Mouse (Mus musculus): ENCODE results near the gene Fto. TPM values are rescaled to one million over a fixed set of nuclear protein-coding genes. Genes with fewer than 3 reads are reported as not detected.

The Fto gene
- polyA plus RNA-seq, 1 experiment from 2014 or later = 120 TPM

- no peak overlapping the region for H3K4me2 ChIP-seq
- ATAC-seq (ENCODE audit: low read depth) = no peak
- 0 out of 2 replicates have a peak, but pooled peaks cover 3% of the 10 kb centered on the region for H3K36me3 ChIP-seq
- H3K4me3 ChIP-seq = no peak overlapping the region
- no peaks in the 10 kb centered on the region for H3K27me3 ChIP-seq
- H3K27ac ChIP-seq (replicated peaks) = no peak overlapping the region
- no peaks in the 10 kb centered on the region for H3K9me3 ChIP-seq
- H3K9ac ChIP-seq = no peak overlapping the region
- 90% methylated on average over 5 of the region's 5 CpGs for WGBS
- peaks cover 25% of the 10 kb centered on the region for H3K4me1 ChIP-seq (replicated peaks)
These were observed 132.7 kb downstream of the Fto start for GRCm38 (mm10) chr8:91446008-91446407.

DNA sequence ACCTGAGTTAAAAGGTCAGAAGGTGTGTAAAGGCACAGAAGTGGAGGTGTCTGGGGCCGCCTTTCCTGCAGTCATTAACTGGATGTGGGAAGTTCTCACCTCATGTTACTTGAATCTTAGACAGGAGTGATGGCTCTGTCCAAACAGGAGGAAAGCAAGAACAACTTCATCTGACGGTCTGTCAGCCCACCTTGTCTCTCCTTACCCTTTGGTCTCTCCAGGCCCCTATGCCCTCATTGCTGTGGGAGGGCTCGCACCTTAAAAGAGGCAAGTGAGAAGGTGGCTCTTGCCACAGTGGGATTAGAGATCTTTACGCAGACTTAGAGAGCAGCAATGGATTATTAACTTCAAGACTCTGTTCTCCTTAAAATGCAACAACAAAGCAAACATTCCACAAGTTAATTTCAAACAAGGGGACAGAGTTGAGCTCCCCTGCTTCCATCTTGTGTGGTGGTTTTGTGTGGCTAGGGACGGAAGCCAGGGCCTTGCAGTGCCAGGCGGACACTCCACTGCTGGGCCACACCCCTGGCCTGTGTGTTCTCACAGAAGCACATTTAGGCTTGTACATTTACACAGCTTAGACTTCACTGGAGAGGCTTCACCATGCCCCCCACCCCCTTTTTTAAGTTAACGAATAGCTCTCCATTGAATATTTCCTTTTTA lies 135.5 kb downstream of the Fto start:
- 93% methylated on average over 7 of the region's 7 CpGs for WGBS
- Histone ChIP-seq H3K27ac (replicated peaks) (no peak overlapping the region), H3K4me1 (replicated peaks) (peaks cover 25% of the 10 kb centered on the region), H3K36me3 (no peaks in the 10 kb centered on the region), H3K9me3 (no peaks in the 10 kb centered on the region), H3K4me2 (no peak overlapping the region), H3K9ac (no peak overlapping the region), H3K4me3 (no peak overlapping the region), H3K27me3 (no peaks in the 10 kb centered on the region)
- no peak for ATAC-seq (ENCODE audit: low read depth)

DNA sequence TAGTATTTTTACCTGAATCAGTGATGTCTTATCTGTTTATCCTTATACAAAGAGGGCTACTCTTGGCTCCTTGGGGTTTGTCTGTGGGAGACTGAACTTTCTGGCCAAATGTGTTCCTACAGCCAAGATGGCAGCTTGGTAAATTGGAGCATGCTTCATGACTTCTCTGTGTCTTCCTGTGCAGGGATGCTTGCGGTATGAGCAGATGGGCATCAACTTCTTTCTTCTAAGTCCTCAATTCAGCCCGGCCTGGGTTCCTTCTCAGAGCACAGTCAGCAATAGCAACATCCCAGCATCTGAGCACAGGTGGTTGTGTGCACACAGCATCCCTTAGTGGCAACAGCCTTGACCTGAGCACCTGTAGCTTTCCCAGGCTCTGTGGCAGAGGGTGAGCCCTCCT lies 141.6 kb downstream of the Fto start:
- 90% methylated on average over 2 of the region's 2 CpGs for WGBS
- Histone ChIP-seq H3K4me3 (no peak overlapping the region), H3K9ac (no peak overlapping the region), H3K9me3 (no peaks in the 10 kb centered on the region), H3K27ac (replicated peaks) (no peak overlapping the region), H3K4me2 (no peak overlapping the region), H3K36me3 (no peaks in the 10 kb centered on the region), H3K4me1 (replicated peaks) (no peaks in the 10 kb centered on the region), H3K27me3 (no peaks in the 10 kb centered on the region)
- ATAC-seq (ENCODE audit: low read depth) = no peak

DNA sequence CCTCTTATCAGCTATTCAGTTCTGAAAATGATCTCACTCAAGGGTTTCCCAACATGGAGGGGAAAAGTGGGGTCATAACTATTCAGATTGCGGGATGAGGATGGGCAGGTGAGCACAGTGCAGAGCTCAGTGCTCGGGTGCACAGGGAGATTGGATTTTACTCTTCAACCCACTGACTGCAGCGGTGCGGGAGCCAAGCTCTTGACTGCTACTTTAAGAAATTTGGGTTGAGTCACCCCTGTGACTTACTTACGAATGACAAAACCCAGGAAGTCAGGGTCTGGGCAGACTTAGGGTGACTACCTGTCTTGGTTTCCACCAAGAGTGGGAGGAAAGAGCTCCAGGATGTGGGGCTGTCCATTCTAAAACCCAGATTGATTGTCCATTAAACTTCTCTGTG lies 142.3 kb downstream of the Fto start:
- Histone ChIP-seq H3K36me3 (no peaks in the 10 kb centered on the region), H3K4me1 (replicated peaks) (no peaks in the 10 kb centered on the region), H3K27ac (replicated peaks) (no peak overlapping the region), H3K4me2 (no peak overlapping the region), H3K9me3 (no peaks in the 10 kb centered on the region), H3K4me3 (no peak overlapping the region), H3K9ac (no peak overlapping the region), H3K27me3 (no peaks in the 10 kb centered on the region)
- ATAC-seq (ENCODE audit: low read depth) = no peak
- 95% methylated on average over 5 of the region's 5 CpGs for WGBS

DNA sequence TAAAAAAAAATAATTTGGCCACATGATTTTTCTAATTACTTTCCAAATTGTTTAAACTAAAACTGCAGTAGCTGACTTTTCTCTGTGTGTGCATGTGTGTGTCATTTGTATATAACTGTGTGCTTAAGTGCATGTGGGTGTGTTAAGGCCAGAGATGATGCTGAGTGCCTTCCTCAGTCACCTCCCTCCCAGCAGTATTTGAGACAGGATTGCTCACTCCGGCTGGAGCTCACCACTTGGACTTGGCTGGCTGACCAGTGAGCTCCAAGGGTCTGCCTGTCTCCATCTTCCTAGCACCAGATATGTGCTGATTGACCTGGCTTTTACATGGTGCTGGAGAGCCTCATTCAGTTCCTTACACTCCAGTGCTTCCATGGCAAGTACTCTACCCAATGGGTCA lies 144.7 kb downstream of the Fto start:
- H3K36me3 ChIP-seq = no peaks in the 10 kb centered on the region
- H3K4me3 ChIP-seq = no peak overlapping the region
- no peak overlapping the region for H3K27ac ChIP-seq (replicated peaks)
- no peak overlapping the region for H3K9ac ChIP-seq
- no peak for ATAC-seq (ENCODE audit: low read depth)
- no peaks in the 10 kb centered on the region for H3K9me3 ChIP-seq
- 95% methylated on average over 1 of the region's 1 CpGs for whole genome bisulfite sequencing
- H3K4me1 ChIP-seq (replicated peaks) = no peaks in the 10 kb centered on the region
- no peak overlapping the region for H3K4me2 ChIP-seq
- no peaks in the 10 kb centered on the region for H3K27me3 ChIP-seq

DNA sequence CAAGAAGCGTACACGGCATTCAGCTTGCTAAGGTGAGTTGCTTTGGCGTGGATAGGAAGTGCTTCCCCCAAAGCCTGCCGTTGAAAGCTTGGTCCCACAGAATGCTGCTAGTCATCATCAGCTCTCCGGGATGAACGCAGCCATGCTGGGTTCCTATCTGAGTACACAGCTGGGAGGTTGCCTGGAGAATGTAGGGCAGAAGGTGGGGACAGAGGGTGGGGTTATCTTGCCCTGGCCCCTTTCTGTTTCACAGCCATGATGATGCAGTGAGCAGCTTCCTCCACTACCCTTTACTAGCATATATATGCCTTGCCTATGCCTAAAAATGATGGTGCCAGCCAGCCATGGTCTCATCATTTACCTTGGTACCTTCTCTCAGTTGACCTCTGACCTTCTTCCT lies 147.6 kb downstream of the Fto start:
- H3K9ac ChIP-seq = no peak overlapping the region
- no peak overlapping the region for H3K4me2 ChIP-seq
- H3K27me3 ChIP-seq = no peaks in the 10 kb centered on the region
- H3K4me1 ChIP-seq (replicated peaks) = no peaks in the 10 kb centered on the region
- no peak for ATAC-seq (ENCODE audit: low read depth)
- 92% methylated on average over 6 of the region's 6 CpGs for WGBS
- no peaks in the 10 kb centered on the region for H3K9me3 ChIP-seq
- H3K36me3 ChIP-seq = no peaks in the 10 kb centered on the region
- H3K4me3 ChIP-seq = no peak overlapping the region
- no peak overlapping the region for H3K27ac ChIP-seq (replicated peaks)

- Histone ChIP-seq H3K27me3 (no peaks in the 10 kb centered on the region), H3K4me3 (no peak overlapping the region), H3K4me1 (replicated peaks) (no peaks in the 10 kb centered on the region), H3K9me3 (no peaks in the 10 kb centered on the region), H3K9ac (no peak overlapping the region), H3K36me3 (no peaks in the 10 kb centered on the region), H3K4me2 (no peak overlapping the region), H3K27ac (replicated peaks) (no peak overlapping the region)
- WGBS = 92% methylated on average over 2 of the region's 2 CpGs
- no peak for ATAC-seq (ENCODE audit: low read depth)
These were observed 150.4 kb downstream of the Fto start for GRCm38 (mm10) chr8:91463757-91464156.

GRCm38 (mm10) chr8:91467463-91467862 lies 154.1 kb downstream of the Fto start:
- no peaks in the 10 kb centered on the region for H3K36me3 ChIP-seq
- no peak for ATAC-seq (ENCODE audit: low read depth)
- no peak overlapping the region for H3K4me3 ChIP-seq
- 93% methylated on average over 3 of the region's 3 CpGs for WGBS
- no peak overlapping the region for H3K4me2 ChIP-seq
- no peaks in the 10 kb centered on the region for H3K4me1 ChIP-seq (replicated peaks)
- no peaks in the 10 kb centered on the region for H3K9me3 ChIP-seq
- no peaks in the 10 kb centered on the region for H3K27me3 ChIP-seq
- no peak overlapping the region for H3K9ac ChIP-seq
- H3K27ac ChIP-seq (replicated peaks) = no peak overlapping the region

GRCm38 (mm10) chr8:91467881-91468534 lies 154.7 kb downstream of the Fto start:
- no peaks in the 10 kb centered on the region for H3K27me3 ChIP-seq
- no peaks in the 10 kb centered on the region for H3K9me3 ChIP-seq
- H3K27ac ChIP-seq (replicated peaks) = no peak overlapping the region
- ATAC-seq (ENCODE audit: low read depth) = no peak
- no peak overlapping the region for H3K9ac ChIP-seq
- H3K4me3 ChIP-seq = no peak overlapping the region
- H3K4me1 ChIP-seq (replicated peaks) = no peaks in the 10 kb centered on the region
- no peaks in the 10 kb centered on the region for H3K36me3 ChIP-seq
- no peak overlapping the region for H3K4me2 ChIP-seq
- WGBS = 89% methylated on average over 8 of the region's 8 CpGs

GRCm38 (mm10) chr8:91469441-91469840 lies 156.1 kb downstream of the Fto start:
- Histone ChIP-seq H3K27ac (replicated peaks) (no peak overlapping the region), H3K4me2 (no peak overlapping the region), H3K36me3 (peaks cover 4% of the 10 kb centered on the region), H3K27me3 (no peaks in the 10 kb centered on the region), H3K9ac (no peak overlapping the region), H3K9me3 (no peaks in the 10 kb centered on the region), H3K4me3 (no peak overlapping the region), H3K4me1 (replicated peaks) (no peaks in the 10 kb centered on the region)
- 87% methylated on average over 8 of the region's 8 CpGs for WGBS
- no peak for ATAC-seq (ENCODE audit: low read depth)

DNA sequence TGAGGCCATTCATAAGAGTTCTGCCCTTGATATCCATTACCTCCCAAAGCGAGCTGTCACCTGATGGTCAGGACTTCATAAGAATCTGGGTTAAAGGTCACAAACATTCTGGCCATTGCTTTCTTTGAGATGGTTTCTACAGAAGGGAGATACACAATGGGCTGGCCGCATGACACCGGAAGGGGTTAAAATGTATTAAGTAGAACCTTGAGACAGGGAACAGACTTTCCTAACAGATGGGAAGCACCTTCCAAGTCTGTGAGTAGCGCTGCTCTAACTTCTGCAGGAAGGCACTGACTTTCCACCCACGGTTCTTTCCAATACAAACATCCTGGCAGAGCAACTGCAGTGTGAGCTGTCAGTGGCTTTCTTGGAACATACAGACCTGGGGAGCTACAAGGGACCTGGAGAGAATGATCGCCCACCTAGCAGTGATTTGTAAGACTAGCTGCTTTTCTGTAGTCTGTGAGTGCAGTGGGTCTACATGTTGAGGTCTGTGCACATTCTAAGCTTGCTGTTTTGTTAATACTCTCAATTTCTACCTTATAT lies 161.5 kb downstream of the Fto start:
- Histone ChIP-seq H3K27ac (replicated peaks) (no peak overlapping the region), H3K4me3 (no peak overlapping the region), H3K9ac (no peak overlapping the region), H3K9me3 (no peaks in the 10 kb centered on the region), H3K27me3 (no peaks in the 10 kb centered on the region), H3K4me2 (no peak overlapping the region), H3K36me3 (peaks cover 17% of the 10 kb centered on the region), H3K4me1 (replicated peaks) (no peaks in the 10 kb centered on the region)
- ATAC-seq (ENCODE audit: low read depth) = no peak
- WGBS = 91% methylated on average over 6 of the region's 6 CpGs

DNA sequence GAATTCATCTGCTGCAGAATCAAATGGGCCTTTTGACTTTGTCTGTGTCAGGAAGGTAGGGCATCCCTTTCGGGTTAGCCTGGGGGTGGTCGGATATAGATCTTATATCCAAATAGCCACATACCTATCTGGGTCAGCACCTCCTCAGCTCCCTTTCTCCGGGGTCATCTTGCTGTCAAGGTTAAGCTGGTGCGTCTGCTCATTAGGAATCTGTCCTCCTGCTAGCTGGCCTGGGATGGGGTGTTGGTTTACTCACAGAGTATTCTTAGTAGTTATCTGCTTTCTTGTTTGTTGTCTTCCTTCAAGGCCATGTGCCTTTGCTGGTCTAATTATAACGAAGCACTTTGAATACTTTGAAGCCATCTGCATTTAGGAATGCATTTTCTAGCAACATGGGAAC lies 163.7 kb downstream of the Fto start:
- no peak overlapping the region for H3K4me3 ChIP-seq
- 91% methylated on average over 5 of the region's 5 CpGs for WGBS
- no peak overlapping the region for H3K4me2 ChIP-seq
- H3K9ac ChIP-seq = no peak overlapping the region
- peaks cover 17% of the 10 kb centered on the region for H3K36me3 ChIP-seq
- no peak for ATAC-seq (ENCODE audit: low read depth)
- H3K4me1 ChIP-seq (replicated peaks) = no peaks in the 10 kb centered on the region
- H3K27me3 ChIP-seq = no peaks in the 10 kb centered on the region
- H3K9me3 ChIP-seq = no peaks in the 10 kb centered on the region
- no peak overlapping the region for H3K27ac ChIP-seq (replicated peaks)

DNA sequence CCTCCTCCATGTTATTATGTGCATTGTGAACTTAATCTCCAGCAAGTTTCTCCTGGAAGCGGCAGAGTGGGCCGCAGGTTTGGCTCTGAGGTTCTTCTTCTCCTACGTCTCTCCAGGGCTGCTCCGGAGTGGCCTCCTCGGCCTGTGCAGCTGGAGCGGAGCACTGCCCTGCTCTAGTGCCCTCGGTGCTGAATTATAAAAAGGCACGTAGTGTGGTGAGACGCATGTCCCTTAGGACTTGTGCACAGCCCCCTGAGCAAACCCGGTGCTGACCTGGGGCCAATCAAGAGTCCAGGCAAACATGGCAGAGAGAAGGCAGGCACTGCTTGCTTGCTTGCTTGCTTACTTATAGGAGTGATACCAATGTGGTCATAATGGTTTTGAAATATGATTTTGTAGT lies 164.1 kb downstream of the Fto start:
- Histone ChIP-seq H3K4me2 (no peak overlapping the region), H3K36me3 (peaks cover 20% of the 10 kb centered on the region), H3K27me3 (no peaks in the 10 kb centered on the region), H3K4me1 (replicated peaks) (no peaks in the 10 kb centered on the region), H3K27ac (replicated peaks) (no peak overlapping the region), H3K4me3 (no peak overlapping the region), H3K9ac (no peak overlapping the region), H3K9me3 (no peaks in the 10 kb centered on the region)
- 94% methylated on average over 10 of the region's 10 CpGs for WGBS
- no peak for ATAC-seq (ENCODE audit: low read depth)
